Mouse (Mus musculus): Measurements from ENCODE around the gene 1700086D15Rik.

DNA sequence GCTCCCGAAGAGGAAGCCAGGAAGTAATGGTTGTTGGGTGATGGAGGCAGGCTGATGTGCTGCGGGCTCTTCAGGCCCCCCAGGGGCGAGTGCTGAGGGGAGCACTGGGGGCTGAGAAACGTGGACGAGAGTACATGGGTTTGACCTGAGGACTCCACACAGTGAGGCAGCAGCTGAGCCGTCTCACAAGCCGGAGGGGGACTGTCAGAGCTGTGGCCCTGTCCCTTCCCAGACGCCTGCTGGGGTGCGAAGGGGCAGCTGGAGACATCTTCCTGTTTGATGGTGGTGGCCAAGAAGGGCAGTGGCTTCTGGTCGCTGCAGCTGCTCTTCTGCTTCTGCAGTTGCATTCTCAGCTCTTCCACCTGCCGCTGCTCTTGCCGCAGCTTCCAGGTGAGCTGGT lies 27.3 kb upstream of the 1700086D15Rik start:
- TF ChIP-seq POLR2A (IDR thresholded peaks at IDR 0.05; ENCODE audit: extremely low read depth, insufficient read depth, low read length) (no peak), CTCF (IDR thresholded peaks at IDR 0.05; ENCODE audit: extremely low read depth, insufficient read depth, low read length) (no peak)

All from cortical plate, adult 2 months (tissue).